Mouse (Mus musculus) brain, adult 2 months (tissue): ENCODE results near the gene Stk16.
"Not testable (repeated sequence)": the region's sequence is repeated elsewhere in the genome, so short reads cannot be mapped to it uniquely, and the experiment has no call there.

Experiments
- DNase-seq: peaks from one replicate; pipeline ENCODE4 v3.0.0; 2011; ENCODE audit warnings: low read depth, low spot score

Gene Stk16

DNA sequence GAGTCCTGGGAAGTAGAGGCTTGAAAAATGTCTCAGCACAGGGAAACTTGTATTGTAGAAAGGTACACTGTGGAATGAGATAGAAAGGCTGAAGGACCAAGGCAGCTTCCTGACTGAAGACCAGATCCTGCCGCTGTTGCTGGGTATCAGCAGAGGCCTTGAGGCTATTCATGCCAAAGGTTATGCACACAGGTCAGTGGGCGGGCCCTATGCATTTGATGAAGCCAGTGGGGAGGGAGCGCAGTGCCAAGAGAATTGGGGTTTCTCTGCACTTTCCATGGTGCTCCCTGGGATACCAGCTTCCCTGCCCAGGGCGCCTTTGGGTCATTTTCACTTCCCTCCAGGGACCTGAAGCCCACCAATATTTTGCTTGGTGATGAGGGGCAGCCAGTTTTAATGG lies 1.9 kb downstream of the Stk16 start:
- DNase-seq, result no peak

DNA sequence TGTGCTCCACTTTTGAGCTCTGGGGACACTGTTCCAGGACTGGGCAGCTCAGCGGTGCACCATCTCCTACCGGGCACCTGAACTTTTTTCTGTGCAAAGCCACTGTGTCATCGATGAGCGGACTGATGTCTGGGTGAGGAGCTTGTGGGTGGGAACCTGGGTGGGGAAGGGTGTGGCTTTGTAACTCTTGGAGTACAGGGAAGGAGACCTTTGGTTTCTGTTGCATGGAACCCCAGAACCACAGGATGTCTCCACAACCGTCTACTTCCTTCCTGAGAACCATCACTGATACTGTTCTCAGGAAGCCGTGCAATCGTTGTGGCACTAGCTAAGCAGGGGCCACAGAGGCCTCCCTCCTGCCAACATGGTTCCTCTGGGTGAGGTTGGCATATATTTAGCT lies 2.5 kb downstream of the Stk16 start:
- DNase-seq, result no peak

DNA sequence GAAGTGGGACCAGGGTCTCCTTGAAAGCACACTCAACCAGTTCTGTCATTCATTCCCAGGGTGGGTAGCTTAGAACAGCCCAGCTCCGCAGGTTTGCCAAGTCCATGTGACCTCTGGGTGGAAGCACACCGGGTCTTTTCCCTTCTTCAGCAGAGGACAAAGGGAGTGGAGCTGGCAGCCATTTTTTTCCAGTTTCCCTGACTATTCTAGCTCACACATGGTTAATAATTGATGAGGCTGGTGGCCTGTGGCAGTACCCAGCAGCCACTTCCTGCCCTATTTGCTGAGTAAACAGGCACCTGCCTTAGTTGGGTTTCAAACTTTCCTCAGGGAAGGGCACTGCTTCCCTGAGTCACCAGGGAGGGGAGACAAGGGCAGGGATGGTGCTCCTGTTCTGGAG lies 3.8 kb downstream of the Stk16 start:
- DNase-seq, result no peak

DNA sequence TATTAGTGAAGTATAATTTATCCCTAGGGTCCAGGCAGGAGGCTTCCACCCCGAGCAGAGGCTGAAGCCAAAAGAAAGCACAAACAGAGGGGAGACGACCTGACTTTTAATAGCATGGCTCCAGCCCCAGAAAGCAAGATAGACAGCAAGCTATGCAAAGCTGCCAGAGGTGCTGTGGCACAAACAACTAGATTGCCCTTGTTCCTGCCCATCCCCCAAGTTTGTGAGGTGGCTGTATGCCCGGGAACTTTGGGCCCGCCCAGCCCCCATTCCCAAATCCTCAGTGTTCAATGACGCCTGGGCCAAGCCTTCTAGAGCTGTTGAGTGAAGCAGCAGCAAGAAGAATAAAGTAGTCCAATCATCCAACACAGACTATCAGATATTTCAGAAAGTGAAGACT lies 4.2 kb downstream of the Stk16 start:
- DNase-seq, result peak; percentile 24

DNA sequence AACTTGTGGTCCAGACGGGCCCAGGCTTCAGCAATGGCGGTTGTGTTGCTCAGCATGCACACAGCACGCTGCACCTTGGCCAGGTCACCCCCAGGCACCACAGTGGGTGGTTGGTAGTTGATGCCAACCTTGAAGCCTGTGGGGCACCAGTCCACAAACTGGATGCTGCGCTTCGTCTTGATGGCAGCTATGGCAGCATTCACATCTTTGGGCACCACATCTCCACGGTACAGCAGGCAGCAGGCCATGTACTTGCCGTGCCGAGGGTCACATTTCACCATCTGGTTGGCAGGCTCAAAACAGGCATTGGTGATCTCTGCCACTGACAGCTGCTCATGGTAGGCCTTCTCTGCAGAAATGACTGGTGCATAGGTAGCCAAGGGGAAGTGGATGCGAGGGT lies 5.1 kb downstream of the Stk16 start:
- no peak for DNase-seq

DNA sequence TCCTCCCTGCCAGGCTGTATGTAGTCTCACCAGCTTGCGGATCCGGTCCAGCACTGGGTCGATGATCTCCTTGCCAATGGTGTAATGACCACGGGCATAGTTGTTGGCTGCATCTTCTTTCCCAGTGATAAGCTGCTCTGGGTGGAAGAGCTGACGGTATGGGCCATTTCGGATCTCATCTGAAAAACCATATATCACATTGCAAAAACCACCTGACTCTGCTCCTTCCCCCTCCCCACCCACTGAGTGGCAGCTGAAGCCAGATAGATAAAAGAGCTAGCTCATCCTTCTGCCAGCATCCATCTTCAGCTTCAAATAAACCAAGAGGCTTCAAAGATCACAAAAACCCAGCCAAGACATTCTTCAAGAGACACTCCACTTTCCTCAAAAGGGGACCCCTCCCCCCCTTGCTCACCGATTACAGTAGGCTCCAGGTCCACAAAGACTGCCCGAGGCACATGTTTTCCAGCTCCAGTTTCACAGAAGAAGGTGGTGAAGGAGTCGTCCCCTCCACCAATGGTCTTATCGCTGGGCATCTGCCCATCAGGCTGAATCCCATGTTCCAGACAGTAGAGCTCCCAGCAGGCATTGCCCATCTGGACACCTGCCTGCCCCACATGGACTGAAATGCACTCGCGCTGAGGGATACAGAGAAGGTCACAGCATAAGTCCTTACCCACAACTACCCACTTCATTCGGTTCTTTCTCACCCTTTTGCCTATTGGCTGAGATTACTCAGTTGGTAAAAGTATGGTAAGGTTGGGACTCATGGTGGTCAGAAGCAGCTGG lies 6.4 kb downstream of the Stk16 start:
- peak; percentile 64 for DNase-seq

DNA sequence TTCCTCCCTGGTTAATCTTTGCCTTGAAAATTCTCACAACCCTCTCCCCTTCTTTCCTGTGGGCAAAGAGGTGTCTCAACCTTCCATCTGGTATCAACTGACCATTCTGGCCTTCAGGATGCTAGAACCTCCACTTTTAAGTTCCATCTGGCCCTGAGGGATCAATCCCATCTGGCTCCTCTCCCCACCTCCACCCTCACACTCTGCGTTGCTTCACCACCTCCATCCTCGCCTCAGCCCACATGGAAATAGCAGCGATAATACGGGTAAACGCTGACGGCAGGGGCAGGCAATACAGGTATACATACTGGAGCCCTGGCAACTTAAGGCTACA lies 7.2 kb downstream of the Stk16 start:
- peak; percentile 87 for DNase-seq

DNA sequence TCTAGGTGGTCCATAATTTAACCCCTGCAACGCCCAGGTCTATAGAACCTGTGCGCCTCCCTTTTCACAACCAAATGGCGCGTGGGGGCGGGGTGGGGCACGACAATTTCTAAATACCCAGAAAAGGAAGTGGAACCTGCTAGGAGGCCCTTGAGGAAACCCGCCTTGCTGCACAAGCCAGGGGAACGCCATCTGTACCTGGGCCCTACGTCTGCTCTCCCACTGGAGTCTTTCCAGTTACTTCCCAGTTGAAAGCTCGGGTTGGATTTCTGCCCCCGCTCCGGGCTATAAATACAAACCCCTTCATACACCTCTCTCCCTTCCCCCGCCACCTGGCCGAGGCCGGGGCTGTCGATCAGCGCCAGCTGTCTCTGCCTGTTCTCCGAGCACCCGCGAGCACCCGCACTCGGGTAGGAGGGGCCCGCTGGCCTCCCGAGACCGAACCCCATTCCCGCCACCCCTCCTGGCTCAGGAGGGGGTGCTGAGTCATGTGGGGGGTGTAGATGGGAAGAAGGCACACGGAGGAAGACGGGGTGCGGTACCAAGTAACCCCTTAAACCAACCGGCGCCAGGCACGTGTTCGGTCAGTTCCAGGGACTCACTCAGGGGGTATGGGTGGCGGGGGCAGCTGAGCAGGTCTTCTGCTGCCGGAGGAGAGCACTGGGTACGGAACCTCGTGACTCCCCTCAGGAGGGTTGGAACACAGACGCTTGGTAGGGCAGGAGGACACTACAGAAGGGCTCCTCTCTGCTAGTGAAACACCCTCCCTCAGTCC lies 7.8 kb downstream of the Stk16 start:
- DNase-seq, result peak; percentile 98

DNA sequence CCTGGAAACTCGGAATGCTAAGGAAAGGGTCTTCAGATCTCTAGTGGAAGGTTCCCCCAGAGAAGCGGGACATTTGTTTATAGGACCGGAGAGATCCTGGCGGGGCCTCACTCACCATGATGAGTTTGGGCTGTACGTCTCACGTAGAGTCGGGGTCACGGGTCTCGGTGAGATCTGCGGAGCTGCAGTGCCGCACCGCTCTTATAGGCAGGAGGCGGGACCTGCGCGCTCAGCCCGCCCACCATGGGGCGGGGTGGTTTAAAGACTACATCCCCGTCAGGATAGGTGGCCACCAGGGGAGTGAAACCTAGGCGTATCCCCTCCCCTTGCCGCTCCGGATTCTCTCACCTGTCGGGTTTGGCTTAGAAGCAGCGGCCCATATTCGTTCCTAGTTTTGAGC lies 8.4 kb downstream of the Stk16 start:
- peak; percentile 97 for DNase-seq

DNA sequence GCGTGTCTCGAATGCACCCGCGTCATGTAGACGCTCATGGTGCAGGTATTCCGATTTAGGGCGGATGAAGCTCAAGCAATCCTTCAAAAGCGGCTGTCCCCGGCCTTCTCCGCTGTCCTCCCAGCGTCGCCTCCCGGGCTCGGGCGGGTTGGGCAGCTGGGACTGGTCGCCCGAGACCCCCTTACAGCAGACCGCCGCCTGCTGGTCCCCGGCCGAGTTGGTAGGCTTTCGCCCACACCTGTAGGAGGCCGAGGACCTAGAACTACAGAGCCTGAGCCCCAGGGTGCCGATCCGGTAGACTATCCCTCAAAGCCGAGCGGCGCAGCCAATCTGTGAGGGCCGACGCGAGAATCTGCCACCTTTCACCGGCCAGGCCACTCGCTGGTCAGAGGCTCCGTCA lies 8.9 kb downstream of the Stk16 start, which contains the start of gene Tuba4a:
Gene Tuba4a, minus strand, starts transcription at position 335 of the 400 bp plus-strand sequence.
- DNase-seq, result peak; percentile 53

DNA sequence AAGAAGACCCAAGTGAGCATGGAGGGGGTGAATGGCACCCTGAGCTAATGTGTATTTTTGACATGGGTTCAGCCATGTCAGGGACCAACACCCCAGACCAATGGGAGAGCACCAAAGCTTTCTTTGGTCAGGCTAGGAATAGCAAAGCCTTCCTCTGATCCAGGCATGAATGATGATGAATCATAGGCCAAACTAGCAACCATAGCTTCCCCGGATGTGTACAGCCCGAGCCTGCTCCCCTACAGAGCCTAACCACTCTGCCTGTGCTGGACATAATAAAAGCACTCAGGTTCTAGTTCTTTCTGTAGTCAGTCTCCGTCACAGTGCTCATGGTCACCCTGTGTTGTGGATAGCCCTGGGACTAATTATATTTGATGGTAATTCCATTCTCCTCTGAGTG lies 10.9 kb downstream of the Stk16 start:
- DNase-seq, result no peak

DNA sequence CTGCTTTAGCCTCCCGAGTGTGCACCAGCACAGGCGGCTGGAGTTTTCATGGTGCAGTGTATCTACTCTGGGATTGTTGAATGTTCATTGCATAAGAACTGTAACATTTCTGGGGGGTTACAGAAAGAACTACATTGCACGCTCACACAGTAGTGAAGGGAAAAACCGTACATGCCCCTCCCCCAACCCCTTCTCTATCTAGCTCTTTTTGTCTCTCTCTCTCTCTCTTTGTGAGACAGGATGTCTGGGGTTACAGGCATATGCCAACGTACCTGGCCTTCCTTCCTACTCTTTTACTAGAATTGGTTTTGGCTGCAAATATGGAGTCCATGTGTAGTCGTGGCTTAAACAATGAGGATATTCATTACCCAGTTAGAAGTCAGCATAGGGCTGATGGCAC lies 12.3 kb downstream of the Stk16 start:
- DNase-seq, result no peak

DNA sequence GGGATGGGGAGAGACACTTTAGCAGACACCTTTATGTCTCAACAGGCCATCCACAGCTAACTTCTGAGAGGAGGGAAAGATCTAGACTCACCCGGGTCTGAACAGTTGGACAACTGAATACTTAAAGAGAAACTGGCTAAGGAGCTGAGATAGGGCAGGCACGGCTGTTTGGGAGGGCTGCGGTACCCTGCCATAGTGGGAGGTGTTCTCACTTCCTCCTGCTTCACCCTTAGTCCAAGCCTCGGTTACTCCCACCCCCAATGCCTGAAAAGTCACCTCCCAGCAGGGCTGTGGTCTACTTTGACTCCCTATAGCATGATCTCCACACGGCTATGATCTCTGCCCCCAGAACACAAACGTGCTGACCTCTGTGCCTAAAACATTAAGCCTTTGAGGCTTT lies 12.9 kb downstream of the Stk16 start:
- no peak for DNase-seq

DNA sequence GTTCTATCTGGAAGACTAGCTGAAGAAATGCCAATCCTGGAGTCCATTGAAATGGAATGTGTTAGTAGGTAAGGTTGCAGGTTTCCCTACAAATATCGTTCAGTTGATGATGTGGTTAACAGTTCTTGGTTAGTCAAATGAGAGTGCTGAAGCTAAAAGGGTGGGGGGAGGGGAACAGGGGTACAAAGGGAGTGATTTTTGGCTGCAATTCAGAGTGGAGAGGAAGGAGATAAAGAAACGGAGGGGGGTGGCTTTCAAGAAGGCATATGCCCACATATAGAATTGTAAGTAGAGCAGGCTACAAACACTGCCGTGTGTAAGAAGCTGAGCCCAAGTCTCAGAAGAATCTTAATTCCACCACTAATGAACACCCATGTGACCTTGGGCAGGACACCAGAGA lies 14.8 kb downstream of the Stk16 start:
- DNase-seq, result no peak

DNA sequence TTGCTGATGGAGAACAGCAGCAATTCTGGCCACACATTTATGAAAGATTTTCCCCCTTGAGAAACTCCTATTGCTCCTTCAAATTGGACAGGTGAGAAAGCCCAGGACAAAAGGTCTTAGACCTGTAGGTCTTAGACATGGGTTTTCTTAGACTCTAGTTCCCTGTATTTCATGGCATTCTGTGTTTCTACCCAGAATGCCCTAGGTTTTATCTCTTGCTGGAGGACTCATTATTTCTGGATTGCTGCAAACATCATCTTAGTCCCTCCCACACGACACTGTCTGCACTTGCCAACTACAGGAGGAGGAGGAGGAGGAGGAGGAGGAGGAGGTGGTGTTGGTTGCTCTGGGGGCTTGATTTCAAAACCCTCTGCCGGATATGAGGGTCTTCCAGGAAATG lies 15.5 kb downstream of the Stk16 start:
- no peak for DNase-seq

DNA sequence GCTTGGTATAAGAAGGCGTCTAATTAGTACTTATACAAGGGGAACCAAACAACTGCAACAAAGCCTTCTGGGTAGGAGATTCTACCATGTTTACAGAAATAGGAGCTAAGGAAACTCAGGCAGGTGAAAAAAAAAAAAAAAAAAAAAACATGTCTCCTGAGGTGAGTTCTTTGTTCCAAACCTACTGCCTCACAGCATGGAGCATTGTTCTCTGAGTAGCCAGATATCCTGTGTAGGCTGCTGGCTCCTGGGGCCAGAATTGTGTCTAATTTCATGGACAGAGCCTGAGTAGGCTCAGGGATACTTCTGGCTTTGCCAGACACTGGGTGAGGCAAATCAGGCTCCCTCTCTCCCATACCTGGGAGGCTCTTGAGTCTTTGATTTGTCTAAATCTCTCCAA lies 17.0 kb downstream of the Stk16 start:
- no peak for DNase-seq

DNA sequence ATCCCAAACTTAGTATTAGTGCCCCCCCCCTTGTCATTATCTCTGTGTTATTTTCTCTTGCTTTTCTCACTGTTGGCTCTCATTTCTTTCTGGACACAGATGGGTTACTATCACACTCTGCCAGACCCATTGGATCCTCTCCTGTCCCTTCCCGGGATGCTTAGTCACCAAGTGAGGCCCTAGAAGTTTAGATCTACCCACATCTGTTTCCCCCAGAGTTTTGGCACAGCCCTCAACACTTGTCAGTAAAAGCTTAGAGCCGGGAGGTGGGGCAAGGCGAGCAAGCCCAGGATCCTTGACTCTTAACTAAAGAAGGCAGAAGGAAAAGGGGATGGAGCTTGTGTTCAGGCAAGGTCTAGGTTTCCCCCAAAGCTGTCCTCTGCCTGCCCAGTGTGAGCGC lies 18.5 kb downstream of the Stk16 start:
- DNase-seq, result no peak

DNA sequence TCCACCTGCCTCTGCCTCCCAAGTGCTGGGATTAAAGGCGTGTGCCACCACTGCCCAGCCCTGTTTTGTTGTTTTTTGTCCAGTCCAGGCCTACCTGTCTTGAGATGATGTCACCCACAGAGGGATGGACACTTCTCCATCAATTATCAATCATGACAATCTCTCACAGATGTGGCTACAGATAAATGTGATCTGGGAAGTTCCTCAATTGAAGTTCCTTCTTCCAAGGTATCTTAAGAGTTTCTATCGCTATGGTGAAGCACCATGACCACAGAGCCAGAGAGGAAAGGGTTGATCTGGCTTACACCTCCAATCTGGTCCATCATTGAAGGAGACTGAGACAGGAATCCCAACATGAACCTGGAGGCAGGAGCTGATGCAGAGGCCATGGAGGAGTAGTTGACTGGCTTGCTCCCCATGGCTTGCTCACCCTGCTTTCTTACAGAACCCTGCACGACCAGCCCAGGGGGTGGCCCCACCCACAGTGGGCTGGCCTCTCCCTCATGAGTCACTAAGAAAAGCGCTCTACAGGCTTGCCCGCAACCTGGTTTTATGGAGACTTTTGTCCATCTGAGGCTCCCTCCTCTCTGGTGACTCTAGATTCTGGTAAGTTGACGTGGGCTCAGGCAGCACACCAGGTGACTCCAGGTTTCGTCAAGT lies 19.8 kb downstream of the Stk16 start:
- DNase-seq, result no peak

DNA sequence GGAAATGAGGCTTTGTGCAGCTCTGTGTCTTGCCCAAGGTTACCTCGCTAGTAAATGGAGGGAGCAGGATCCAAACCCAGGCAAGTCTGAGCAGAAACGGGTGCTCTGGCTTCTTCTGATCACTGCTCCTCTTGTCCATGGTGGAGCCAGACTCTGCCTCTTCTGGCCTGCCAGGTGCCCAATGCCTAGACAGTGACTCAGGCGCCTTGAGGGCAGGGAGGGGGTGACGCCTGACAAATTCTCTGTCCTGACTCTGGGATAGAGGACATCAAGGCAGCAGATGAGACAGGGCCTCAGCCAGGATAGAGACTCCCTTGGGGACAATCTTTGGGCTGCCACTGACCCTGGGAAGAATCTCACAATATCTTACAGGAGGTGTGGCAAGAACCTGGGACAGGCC lies 20.6 kb downstream of the Stk16 start:
- no peak for DNase-seq

DNA sequence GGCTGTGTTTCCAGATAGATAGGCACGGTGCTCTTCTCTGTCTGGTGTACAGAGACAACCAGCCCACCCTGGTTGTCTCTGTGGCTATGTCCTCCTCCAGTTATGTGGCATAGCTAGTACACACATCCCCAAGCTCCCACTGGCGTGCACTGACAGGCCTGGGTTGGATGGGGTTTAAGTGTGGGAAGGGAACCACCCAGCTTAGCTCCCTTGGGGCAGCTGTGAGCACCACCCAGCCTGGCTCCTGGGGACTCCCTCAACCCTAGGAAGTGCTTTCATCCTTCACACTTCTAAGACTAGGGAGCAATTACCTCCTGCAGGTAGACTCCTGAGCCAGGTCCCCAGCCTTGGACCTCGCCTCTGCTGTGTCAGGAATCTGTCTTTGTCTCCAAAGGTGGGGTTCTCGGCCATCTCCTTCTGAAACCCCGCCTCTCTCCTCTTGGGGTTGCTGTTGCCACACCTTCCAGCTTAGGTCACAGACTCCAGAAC lies 21.1 kb downstream of the Stk16 start, which contains the start of gene A630095N17Rik:
Gene A630095N17Rik, minus strand, starts transcription at position 439 of the 489 bp plus-strand sequence.
- DNase-seq, result no peak

DNA sequence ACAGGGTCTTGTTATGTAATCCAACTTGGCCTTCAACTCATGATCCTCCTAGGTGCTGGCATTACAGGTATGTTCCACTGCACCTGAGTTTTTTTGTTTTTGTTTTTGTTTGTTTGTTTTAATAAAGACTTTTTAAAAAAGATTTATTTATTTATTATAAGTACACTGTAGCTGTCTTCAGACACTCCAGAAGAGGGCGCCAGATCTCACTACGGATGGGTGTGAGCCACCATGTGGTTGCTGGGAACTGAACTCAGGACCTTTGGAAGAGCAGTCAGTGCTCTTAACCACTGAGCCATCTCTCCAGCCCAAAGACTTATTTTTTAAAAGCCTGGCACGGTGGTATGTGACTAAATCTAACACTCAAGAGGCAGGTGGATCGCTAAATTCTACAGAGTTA lies 21.9 kb downstream of the Stk16 start:
- DNase-seq, result not testable (repeated sequence)

DNA sequence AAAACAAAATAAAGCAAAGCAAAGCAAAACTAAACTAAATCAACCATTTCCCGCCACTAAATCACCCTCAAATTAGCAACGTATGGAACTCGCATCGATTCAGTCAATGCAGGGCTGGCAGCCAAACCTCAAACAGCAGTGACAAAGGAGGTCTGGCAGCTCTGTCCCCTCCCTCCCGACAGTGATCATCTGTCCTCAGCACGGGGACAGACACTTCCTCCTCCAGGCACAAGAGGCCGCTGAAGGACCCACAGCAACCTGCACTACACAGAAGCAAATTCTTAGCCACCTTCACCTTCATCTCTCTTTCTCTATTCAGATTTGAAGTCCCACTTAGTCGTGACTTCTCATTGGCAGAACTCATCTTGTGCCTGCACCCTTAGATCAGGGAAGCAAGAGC lies 24.0 kb downstream of the Stk16 start:
- peak; percentile 95 for DNase-seq
